Mouse (Mus musculus) lung, embryonic 16.5 days (tissue): Measurements from ENCODE around the gene Bcar1. TPM values are rescaled to one million over a fixed set of nuclear protein-coding genes. Genes with fewer than 3 reads are reported as not detected.
A peak's percentile ranks its signal among the peaks of the same experiment; 100 is the strongest.

Experiments
- ATAC-seq: fragments of 200-750 bp; cut with Nextera tagmentation; 2 replicates; pipeline ENCODE4 v1.8.0; 2017; ENCODE audit warnings: low read depth, mild to moderate bottlenecking, moderate library complexity
- H3K27ac ChIP-seq: fragments of 300-500 bp; sonication (generic); 2 replicates; pipeline ENCODE4 v1.5.1; 2014; ENCODE audit warnings: mild to moderate bottlenecking, control low read depth, low read length
- H3K27me3 ChIP-seq: fragments of 300-500 bp; sonication (generic); 2 replicates; pipeline ENCODE4 v1.6.1; 2014; ENCODE audit warnings: low read depth, low read length, mixed read lengths; ENCODE audit not compliant: control insufficient read depth, insufficient read depth
- H3K36me3 ChIP-seq: fragments of 300-500 bp; sonication (generic); 2 replicates; pipeline ENCODE4 v1.6.1; 2014; ENCODE audit warnings: low read length; ENCODE audit not compliant: control insufficient read depth, insufficient read depth
- H3K4me1 ChIP-seq: fragments of 300-500 bp; sonication (generic); replicated peaks from 2 replicates; pipeline ENCODE4 v1.6.1; 2014; ENCODE audit warnings: low read length, mixed read lengths; ENCODE audit not compliant: control insufficient read depth, insufficient read depth
- H3K4me2 ChIP-seq: fragments of 300-500 bp; sonication (generic); 2 replicates; pipeline ENCODE4 v1.6.1; 2014; ENCODE audit warnings: low read depth, low read length, control low read depth
- H3K4me3 ChIP-seq: fragments of 300-500 bp; sonication (generic); 2 replicates; pipeline ENCODE4 v1.5.1; 2014; ENCODE audit warnings: mild to moderate bottlenecking, low read length, control low read depth
- H3K9ac ChIP-seq: fragments of 300-500 bp; sonication (generic); 2 replicates; pipeline ENCODE4 v1.6.1; 2014; ENCODE audit warnings: low read length, control low read depth
- H3K9me3 ChIP-seq: fragments of 300-500 bp; sonication (generic); 2 replicates; pipeline ENCODE4 v1.6.1; 2016; ENCODE audit warnings: low read length; ENCODE audit not compliant: control insufficient read depth
- whole genome bisulfite sequencing: fragments of 180-500 bp; shearing (Covaris S2); extraction: QIAGEN DNeasy Blood & Tissue Kit; methylation state at CpG from one replicate; pipeline ENCODE4 v1.1.7; 2014; 5-methylcytosine and 5-hydroxymethylcytosine counted together
- polyA plus RNA-seq: library from polyadenylated mRNA; unstranded; fragments of >200 nt; fragmentation: Nextera tagmentation; extraction: Ambion mirVana; gene quantifications from 2 replicates; pipeline ENCODE4 v1.2.1, GENCODE M21; 2015

Bcar1 gene
- polyA plus RNA-seq, 1 experiment from 2014 or later, result 52.1 TPM

DNA sequence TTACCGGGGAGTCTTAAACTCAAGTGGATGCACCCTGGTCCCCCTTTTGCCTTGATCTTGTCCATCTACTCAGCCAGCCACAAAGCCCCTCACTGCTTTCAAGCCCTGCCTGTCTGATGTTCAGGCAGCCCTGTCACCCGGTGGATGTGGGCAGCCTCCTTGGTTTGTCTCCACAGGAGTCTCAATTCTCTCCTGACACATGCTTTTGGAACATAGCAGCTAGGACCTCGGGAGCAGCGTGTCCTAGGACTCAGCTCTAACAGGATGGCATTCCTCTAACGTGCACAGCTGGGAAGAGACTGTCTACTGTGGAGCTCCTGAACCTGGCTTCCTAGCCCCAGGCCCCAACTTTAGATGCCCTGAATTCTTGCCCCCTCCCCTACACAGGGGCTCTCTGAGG is 37.9 kb downstream of the Bcar1 start:
- H3K9me3 ChIP-seq, result no peaks in the 10 kb centered on the region
- H3K27ac ChIP-seq, result no peak overlapping the region
- no peak for ATAC-seq
- no peak overlapping the region for H3K4me3 ChIP-seq
- H3K36me3 ChIP-seq, result peaks cover 7% of the 10 kb centered on the region
- H3K9ac ChIP-seq, result no peak overlapping the region
- no peaks in the 10 kb centered on the region; the same call in 1 of the 2 replicates for H3K4me1 ChIP-seq
- WGBS, result 56% methylated on average over 5 of the region's 5 CpGs
- H3K4me2 ChIP-seq, result no peak overlapping the region
- H3K27me3 ChIP-seq, result no peaks in the 10 kb centered on the region

DNA sequence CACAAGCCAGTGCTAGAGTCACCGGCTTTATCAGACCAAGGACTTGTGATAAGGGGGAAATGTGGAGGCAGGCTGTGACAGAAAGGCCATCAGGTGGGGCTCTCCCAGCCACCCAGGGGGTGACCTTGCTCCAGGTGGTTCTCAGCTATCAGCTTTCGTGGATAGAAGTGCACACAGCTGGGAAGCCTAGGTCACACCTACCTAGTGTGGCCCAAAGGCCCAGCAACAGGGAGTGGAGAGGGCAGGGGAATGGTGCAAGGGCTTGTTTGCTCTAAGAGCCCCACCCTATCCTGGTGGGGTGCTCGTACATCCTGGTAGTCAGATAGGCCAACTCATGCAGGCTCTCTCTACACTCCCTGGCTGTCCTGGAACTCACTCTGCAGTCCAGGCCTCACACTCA is 38.4 kb downstream of the Bcar1 start:
- WGBS, result 28% methylated on average over 3 of the region's 3 CpGs
- Histone ChIP-seq H3K4me1 (no peaks in the 10 kb centered on the region; the same call in 1 of the 2 replicates), H3K27ac (no peak overlapping the region), H3K4me2 (no peak overlapping the region), H3K4me3 (no peak overlapping the region), H3K27me3 (no peaks in the 10 kb centered on the region), H3K36me3 (peaks cover 3% of the 10 kb centered on the region; the same call in 1 of the 2 replicates), H3K9ac (no peak overlapping the region), H3K9me3 (no peaks in the 10 kb centered on the region)
- ATAC-seq, result peak; percentile 37

- Histone ChIP-seq H3K4me3 (no peak overlapping the region), H3K36me3 (no peaks in the 10 kb centered on the region), H3K27ac (no peak overlapping the region), H3K9ac (no peak overlapping the region), H3K9me3 (no peaks in the 10 kb centered on the region), H3K4me2 (no peak overlapping the region), H3K4me1 (no peaks in the 10 kb centered on the region; the same call in 1 of the 2 replicates), H3K27me3 (no peaks in the 10 kb centered on the region)
- no peak for ATAC-seq
- 85% methylated on average over 11 of the region's 12 CpGs for WGBS
These were observed 39.0 kb downstream of the Bcar1 start for GRCm38 (mm10) chr8:111704585-111704984.

DNA sequence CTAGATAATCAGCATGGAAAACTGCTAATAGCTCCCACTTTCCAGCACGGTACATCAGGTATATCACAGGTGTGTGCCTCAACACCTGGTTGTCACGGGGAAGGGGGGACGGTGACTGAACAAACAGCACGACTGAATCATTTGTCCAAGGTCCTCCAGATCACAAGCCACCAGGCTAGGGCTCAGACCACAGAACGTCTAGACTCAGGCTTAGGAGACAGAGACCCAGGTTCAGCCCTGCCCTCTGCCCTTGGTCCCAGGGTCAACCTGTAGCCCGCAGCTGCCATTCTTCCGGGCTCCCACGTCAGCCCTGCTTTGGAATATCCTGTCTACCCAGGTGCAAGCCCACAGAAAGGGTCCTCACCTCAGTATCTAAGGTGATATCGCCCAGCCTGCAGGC is 42.2 kb downstream of the Bcar1 start:
- Histone ChIP-seq H3K27ac (no peak overlapping the region), H3K4me2 (no peak overlapping the region), H3K36me3 (no peaks in the 10 kb centered on the region), H3K27me3 (no peaks in the 10 kb centered on the region), H3K4me1 (no peaks in the 10 kb centered on the region), H3K9me3 (no peaks in the 10 kb centered on the region), H3K9ac (no peak overlapping the region), H3K4me3 (no peak overlapping the region)
- WGBS, result 66% methylated on average over 9 of the region's 9 CpGs
- ATAC-seq, result no peak

GRCm38 (mm10) chr8:111700740-111701139 is 42.9 kb downstream of the Bcar1 start:
- ATAC-seq, result no peak
- Histone ChIP-seq H3K27ac (no peak overlapping the region), H3K9me3 (no peaks in the 10 kb centered on the region), H3K27me3 (no peaks in the 10 kb centered on the region), H3K4me1 (no peaks in the 10 kb centered on the region), H3K9ac (no peak overlapping the region), H3K36me3 (no peaks in the 10 kb centered on the region), H3K4me3 (no peak overlapping the region), H3K4me2 (no peak overlapping the region)
- 83% methylated on average over 5 of the region's 5 CpGs for WGBS

DNA sequence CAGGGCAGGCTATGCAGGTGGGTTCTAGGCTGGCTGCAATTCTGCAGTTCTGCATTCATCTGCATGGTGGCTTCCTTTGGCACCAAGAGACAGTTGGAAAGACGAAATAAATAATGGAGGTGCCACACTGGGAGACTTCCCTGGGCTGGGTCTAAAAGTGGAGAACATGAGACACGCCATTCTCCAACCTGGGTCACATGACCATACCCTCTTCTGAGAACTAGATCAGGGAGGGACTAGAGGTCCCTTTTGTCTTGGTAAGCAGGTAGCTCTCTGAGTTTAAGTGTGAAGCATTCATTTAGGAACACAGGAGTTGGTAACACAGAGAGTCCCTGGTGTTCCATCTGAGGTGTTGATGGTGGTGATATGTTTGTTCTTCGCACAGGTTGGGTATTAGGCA is 43.4 kb downstream of the Bcar1 start:
- no peak overlapping the region for H3K27ac ChIP-seq
- no peak overlapping the region for H3K9ac ChIP-seq
- no peak for ATAC-seq
- no peaks in the 10 kb centered on the region for H3K36me3 ChIP-seq
- no peaks in the 10 kb centered on the region for H3K4me1 ChIP-seq
- no peaks in the 10 kb centered on the region for H3K27me3 ChIP-seq
- 66% methylated on average over 3 of the region's 3 CpGs for WGBS
- H3K9me3 ChIP-seq, result no peaks in the 10 kb centered on the region
- H3K4me2 ChIP-seq, result no peak overlapping the region
- H3K4me3 ChIP-seq, result no peak overlapping the region

DNA sequence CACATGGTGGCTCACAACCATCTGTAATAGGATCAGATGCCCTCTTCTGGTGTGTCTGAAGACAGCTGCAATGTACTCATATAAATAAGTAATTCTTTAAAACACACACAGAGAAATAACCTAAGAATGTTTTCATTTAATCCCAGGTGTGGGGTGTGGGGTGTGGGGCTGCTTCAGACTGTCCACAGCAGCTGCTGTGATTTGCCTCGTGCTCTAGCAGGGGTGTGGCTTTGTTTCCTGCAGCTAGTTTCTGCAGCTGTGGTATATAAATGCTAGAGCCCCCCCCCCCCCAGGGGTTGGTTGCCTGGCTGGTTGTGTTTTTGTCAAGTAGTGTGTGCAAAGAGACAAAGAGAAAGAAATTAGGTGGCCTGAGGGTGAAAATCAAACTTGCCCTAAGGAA is 44.6 kb downstream of the Bcar1 start:
- ATAC-seq, result no peak

GRCm38 (mm10) chr8:111697655-111698054 is 46.0 kb downstream of the Bcar1 start:
- Histone ChIP-seq H3K9ac (no peak overlapping the region), H3K9me3 (no peaks in the 10 kb centered on the region), H3K27ac (no peak overlapping the region), H3K36me3 (no peaks in the 10 kb centered on the region), H3K4me3 (no peak overlapping the region), H3K27me3 (no peaks in the 10 kb centered on the region), H3K4me2 (no peak overlapping the region), H3K4me1 (no peaks in the 10 kb centered on the region)
- WGBS, result 78% methylated on average over 10 of the region's 10 CpGs
- no peak for ATAC-seq

More for the DNA sequence above, 44.6 kb downstream of the Bcar1 start:
- Histone ChIP-seq H3K36me3 (no peaks in the 10 kb centered on the region), H3K9ac (no peak overlapping the region), H3K27me3 (no peaks in the 10 kb centered on the region), H3K4me3 (no peak overlapping the region), H3K4me2 (no peak overlapping the region), H3K9me3 (no peaks in the 10 kb centered on the region), H3K27ac (no peak overlapping the region), H3K4me1 (no peaks in the 10 kb centered on the region)
- 19% methylated on average over 1 of the region's 1 CpGs for WGBS

GRCm38 (mm10) chr8:111695441-111695840 is 48.2 kb downstream of the Bcar1 start:
- WGBS, result 42% methylated on average over 7 of the region's 7 CpGs
- Histone ChIP-seq H3K9ac (no peak overlapping the region), H3K4me3 (no peak overlapping the region), H3K4me1 (no peaks in the 10 kb centered on the region), H3K27me3 (no peaks in the 10 kb centered on the region), H3K4me2 (no peak overlapping the region), H3K27ac (no peak overlapping the region), H3K36me3 (no peaks in the 10 kb centered on the region), H3K9me3 (no peaks in the 10 kb centered on the region)
- no peak for ATAC-seq

DNA sequence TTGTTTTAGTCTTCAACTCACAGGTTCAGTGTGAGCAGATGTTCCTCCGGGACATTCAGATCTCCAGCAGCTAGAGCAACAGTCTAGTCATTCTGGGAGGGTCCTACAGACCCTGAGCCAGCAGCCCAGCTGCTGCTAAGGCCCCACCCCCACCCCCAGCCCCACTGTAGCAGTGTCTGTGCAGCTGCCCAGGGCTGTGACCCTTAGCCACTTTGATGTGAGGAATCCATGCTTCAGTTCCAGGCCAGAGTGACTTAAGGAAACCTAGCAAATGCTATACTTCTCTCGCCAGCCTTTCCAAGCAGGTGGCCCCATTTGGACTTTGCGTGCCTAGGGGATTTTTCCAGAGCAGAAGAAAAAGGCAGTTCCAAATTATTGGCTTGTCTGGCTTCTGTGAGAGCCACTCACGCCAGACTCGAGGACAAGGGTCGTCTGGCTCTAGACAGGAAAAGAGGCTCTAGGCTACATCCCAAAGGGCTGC is 50.3 kb downstream of the Bcar1 start:
- H3K9me3 ChIP-seq, result no peaks in the 10 kb centered on the region
- no peak overlapping the region for H3K9ac ChIP-seq
- no peak overlapping the region for H3K27ac ChIP-seq
- no peak overlapping the region for H3K4me2 ChIP-seq
- no peak overlapping the region for H3K4me3 ChIP-seq
- no peaks in the 10 kb centered on the region for H3K36me3 ChIP-seq
- peak; percentile 51; the same call in 1 of the 2 replicates for ATAC-seq
- WGBS, result 44% methylated on average over 6 of the region's 6 CpGs
- H3K4me1 ChIP-seq, result no peaks in the 10 kb centered on the region
- no peaks in the 10 kb centered on the region for H3K27me3 ChIP-seq
